Mouse (Mus musculus): ENCODE results near the gene Ankrd49. TPM values are rescaled to one million over a fixed set of nuclear protein-coding genes. Genes with fewer than 3 reads are reported as not detected.

Ankrd49 gene
- polyA plus RNA-seq, 1 experiment from 2014 or later = 23.4 TPM

DNA sequence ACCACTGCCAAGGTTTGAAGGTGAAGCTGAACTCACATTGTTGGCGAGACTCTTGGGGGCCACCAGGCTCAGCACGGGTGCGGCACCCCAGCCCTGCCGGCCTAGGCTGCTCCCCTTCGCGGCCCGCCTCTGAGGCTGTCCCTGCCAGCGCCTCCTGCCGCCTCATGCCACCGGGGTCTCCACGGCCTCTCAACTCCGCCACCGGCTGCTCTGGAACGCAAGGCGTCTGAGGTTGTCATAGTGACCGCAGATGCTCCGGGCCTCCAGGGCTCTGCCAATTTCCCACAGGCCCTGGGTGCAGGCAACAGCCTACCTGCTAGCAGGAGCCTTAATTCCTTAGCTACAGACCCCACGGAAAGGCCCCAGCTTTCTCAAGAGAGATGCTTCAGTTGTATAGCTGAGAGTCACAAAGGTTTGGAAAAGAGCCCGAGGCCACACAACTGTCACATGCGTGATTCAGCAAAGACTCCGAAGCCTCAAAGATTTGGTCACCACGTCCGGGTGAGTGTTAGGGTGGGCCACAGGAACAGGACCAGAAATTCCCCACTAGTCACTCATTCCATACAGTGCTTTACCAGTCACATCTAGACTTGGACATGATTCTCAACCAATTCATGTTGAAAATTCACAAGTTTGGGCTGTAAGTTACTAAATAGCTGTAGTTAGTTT, 13.7 kb downstream of the Ankrd49 start, which contains the start of gene 1700012B09Rik:
Gene 1700012B09Rik (minus strand): TSS at position 228 of the 669 bp plus-strand sequence.
- Histone ChIP-seq H3K4me3 (ENCODE audit: low read depth, low read length) (no peak within 1 kb of the TSS), H3K27ac (ENCODE audit: low read depth) (no peak within 1 kb of the TSS), H3K36me3 (replicated peaks; ENCODE audit: insufficient read depth, low read length) (no peaks in the 10 kb centered on the region), H3K27me3 (ENCODE audit: insufficient read depth, low read length) (peaks cover 3% of the 10 kb centered on the region; the same call in 1 of the 2 replicates), H3K9ac (replicated peaks) (no peak within 1 kb of the TSS), H3K9me3 (ENCODE audit: low read length) (no peaks in the 10 kb centered on the region), H3K4me2 (ENCODE audit: low read depth, low read length) (no peak within 1 kb of the TSS), H3K4me1 (ENCODE audit: insufficient read depth) (no peaks in the 10 kb centered on the region)
- DNase-seq (no peak), ATAC-seq (no peak)
- 27% methylated on average over 23 of the region's 23 CpGs for WGBS (ENCODE audit: insufficient replicate concordance)
- TF ChIP-seq CTCF (IDR thresholded peaks at IDR 0.05; ENCODE audit: low read depth) = no peak
- no peak for TF ChIP-seq EP300 (IDR thresholded peaks at IDR 0.05; ENCODE audit: low read depth)

DNA sequence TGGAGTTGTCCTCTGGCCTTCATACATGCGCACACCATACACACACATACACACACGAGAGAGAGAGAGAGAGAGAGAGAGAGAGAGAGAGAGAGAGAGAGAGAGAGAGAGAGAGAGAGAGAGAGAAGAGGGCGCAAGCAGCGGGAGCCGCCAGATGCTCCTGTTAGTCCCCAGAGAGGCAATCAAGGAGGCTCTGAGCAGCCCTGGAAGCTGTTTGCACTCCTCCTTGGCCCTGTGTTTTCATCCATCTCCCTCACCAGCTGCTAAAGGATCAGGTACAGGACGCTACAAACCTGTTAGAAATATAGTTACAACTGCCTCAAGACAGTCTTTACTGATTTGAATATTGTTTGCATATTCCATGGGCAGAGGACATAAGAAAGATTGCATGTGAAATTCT, 14.8 kb downstream of the Ankrd49 start:
- TF ChIP-seq EP300 (IDR thresholded peaks at IDR 0.05; ENCODE audit: low read depth) (no peak), CTCF (IDR thresholded peaks at IDR 0.05; ENCODE audit: low read depth) (no peak)
- Histone ChIP-seq H3K4me1 (ENCODE audit: insufficient read depth) (no peaks in the 10 kb centered on the region), H3K4me3 (ENCODE audit: low read depth, low read length) (no peak overlapping the region), H3K4me2 (ENCODE audit: low read depth, low read length) (no peak overlapping the region), H3K27me3 (ENCODE audit: insufficient read depth, low read length) (peaks cover 3% of the 10 kb centered on the region; the same call in 1 of the 2 replicates), H3K36me3 (replicated peaks; ENCODE audit: insufficient read depth, low read length) (no peaks in the 10 kb centered on the region), H3K9me3 (ENCODE audit: low read length) (no peaks in the 10 kb centered on the region), H3K27ac (ENCODE audit: low read depth) (no peak overlapping the region), H3K9ac (replicated peaks) (no peak overlapping the region)
- WGBS (ENCODE audit: insufficient replicate concordance) = 64% methylated on average over 5 of the region's 6 CpGs
- DNase-seq (no peak), ATAC-seq (no peak)

DNA sequence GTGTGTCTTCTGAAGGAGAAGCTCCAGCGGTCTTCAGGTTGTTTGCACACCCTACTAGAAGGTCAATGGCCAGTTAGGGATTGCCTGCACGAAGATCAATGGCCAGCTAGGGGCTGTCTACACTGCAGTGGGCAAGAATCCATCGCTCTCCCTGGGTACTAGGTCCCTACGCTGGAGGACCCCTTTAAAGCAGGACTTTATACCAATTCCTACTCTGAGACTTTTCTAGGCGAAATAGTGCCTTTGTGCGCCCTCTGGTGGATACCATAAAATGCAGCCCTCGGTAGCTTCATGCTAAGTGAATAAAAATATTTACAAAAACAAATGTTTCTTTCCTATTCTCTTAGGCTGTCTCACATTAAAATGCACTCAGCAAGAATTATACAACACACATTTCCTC, 19.9 kb downstream of the Ankrd49 start:
- H3K27ac ChIP-seq (ENCODE audit: low read depth) = no peak overlapping the region
- H3K9ac ChIP-seq (replicated peaks) = no peak overlapping the region
- no peaks in the 10 kb centered on the region for H3K4me1 ChIP-seq (ENCODE audit: insufficient read depth)
- ATAC-seq (no peak), DNase-seq (peak; percentile 41)
- H3K9me3 ChIP-seq (ENCODE audit: low read length) = no peaks in the 10 kb centered on the region
- no peak overlapping the region for H3K4me3 ChIP-seq (ENCODE audit: low read depth, low read length)
- no peak overlapping the region for H3K4me2 ChIP-seq (ENCODE audit: low read depth, low read length)
- TF ChIP-seq CTCF (IDR thresholded peaks at IDR 0.05; ENCODE audit: low read depth) (peak; percentile 72), EP300 (IDR thresholded peaks at IDR 0.05; ENCODE audit: low read depth) (no peak)
- H3K27me3 ChIP-seq (ENCODE audit: insufficient read depth, low read length) = peaks cover 3% of the 10 kb centered on the region; the same call in 1 of the 2 replicates
- no peaks in the 10 kb centered on the region for H3K36me3 ChIP-seq (replicated peaks; ENCODE audit: insufficient read depth, low read length)
- WGBS (ENCODE audit: insufficient replicate concordance) = 20% methylated on average over 7 of the region's 7 CpGs

- Histone ChIP-seq H3K4me3 (ENCODE audit: low read depth, low read length) (no peak overlapping the region), H3K9me3 (ENCODE audit: low read length) (no peaks in the 10 kb centered on the region), H3K27ac (ENCODE audit: low read depth) (no peak overlapping the region), H3K4me2 (ENCODE audit: low read depth, low read length) (no peak overlapping the region), H3K4me1 (ENCODE audit: insufficient read depth) (no peaks in the 10 kb centered on the region), H3K9ac (replicated peaks) (no peak overlapping the region), H3K36me3 (replicated peaks; ENCODE audit: insufficient read depth, low read length) (no peaks in the 10 kb centered on the region), H3K27me3 (ENCODE audit: insufficient read depth, low read length) (no peaks in the 10 kb centered on the region)
- no peak for ATAC-seq
- TF ChIP-seq EP300 (IDR thresholded peaks at IDR 0.05; ENCODE audit: low read depth) (no peak), CTCF (IDR thresholded peaks at IDR 0.05; ENCODE audit: low read depth) (no peak)
- no peak for DNase-seq
Observed at GRCm38 (mm10) chr9:14759261-14759660, 25.4 kb downstream of the Ankrd49 start.

DNA sequence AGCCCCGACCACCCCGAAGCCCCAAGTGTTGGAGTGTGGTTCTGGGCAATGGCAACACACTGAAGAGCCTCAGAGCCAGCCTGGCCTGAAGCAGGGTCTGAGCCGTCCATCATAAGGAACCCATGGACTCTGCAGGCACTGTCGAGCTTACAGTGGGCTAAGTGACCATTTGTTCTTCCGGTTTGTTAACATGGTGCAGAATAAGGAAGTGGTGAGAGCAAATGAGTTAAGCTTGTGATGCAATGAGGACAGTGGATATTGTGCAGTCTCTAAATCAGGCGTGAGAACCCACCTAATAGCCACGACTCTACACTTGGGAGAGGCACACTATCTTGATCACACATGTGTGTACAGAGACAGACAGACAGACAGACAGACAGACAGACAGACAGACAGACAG, 26.1 kb downstream of the Ankrd49 start:
- peak; percentile 66 for ATAC-seq
- no peak for DNase-seq
- no peak for TF ChIP-seq CTCF (IDR thresholded peaks at IDR 0.05; ENCODE audit: low read depth)
- no peak for TF ChIP-seq EP300 (IDR thresholded peaks at IDR 0.05; ENCODE audit: low read depth)

DNA sequence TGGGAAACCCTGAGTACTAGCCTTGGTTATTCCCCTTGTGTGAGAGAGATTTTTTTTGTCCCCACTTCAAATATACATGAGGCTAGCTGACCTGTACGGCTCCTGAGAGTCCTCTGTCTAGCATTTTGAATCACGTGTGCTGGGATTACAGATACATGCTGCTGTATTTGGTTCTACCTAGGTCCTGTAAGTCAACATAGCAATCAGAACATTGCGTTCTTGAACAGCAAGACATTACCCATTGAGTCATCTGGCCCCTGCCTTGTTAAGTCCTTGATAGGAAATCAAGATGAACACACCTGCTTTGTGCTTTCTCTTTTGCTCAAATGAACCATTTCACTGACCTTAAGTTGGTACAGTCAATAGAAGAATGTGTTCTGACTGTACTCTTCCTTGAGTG, 30.2 kb downstream of the Ankrd49 start:
- Histone ChIP-seq H3K9me3 (ENCODE audit: low read length) (no peaks in the 10 kb centered on the region), H3K27ac (ENCODE audit: low read depth) (no peak overlapping the region), H3K27me3 (ENCODE audit: insufficient read depth, low read length) (0 out of 2 replicates have a peak, but pooled peaks cover 8% of the 10 kb centered on the region), H3K4me2 (ENCODE audit: low read depth, low read length) (no peak overlapping the region), H3K36me3 (replicated peaks; ENCODE audit: insufficient read depth, low read length) (no peaks in the 10 kb centered on the region), H3K4me3 (ENCODE audit: low read depth, low read length) (no peak overlapping the region), H3K4me1 (ENCODE audit: insufficient read depth) (peaks cover 10% of the 10 kb centered on the region), H3K9ac (replicated peaks) (no peak overlapping the region)
- WGBS (ENCODE audit: insufficient replicate concordance) = 68% methylated on average over 3 of the region's 3 CpGs
- TF ChIP-seq CTCF (IDR thresholded peaks at IDR 0.05; ENCODE audit: low read depth) (no peak), EP300 (IDR thresholded peaks at IDR 0.05; ENCODE audit: low read depth) (no peak)
- ATAC-seq (no peak), DNase-seq (no peak)

More for the DNA sequence above, 26.1 kb downstream of the Ankrd49 start:
- Histone ChIP-seq H3K27me3 (ENCODE audit: insufficient read depth, low read length) (no peaks in the 10 kb centered on the region), H3K4me3 (ENCODE audit: low read depth, low read length) (no peak overlapping the region), H3K4me2 (ENCODE audit: low read depth, low read length) (no peak overlapping the region), H3K9me3 (ENCODE audit: low read length) (no peaks in the 10 kb centered on the region), H3K9ac (replicated peaks) (no peak overlapping the region), H3K27ac (ENCODE audit: low read depth) (no peak overlapping the region), H3K36me3 (replicated peaks; ENCODE audit: insufficient read depth, low read length) (no peaks in the 10 kb centered on the region), H3K4me1 (ENCODE audit: insufficient read depth) (no peaks in the 10 kb centered on the region; the same call in 1 of the 2 replicates)
- WGBS (ENCODE audit: insufficient replicate concordance) = 38% methylated on average over 7 of the region's 7 CpGs

Data from liver, postnatal 0 days (tissue).